Mouse (Mus musculus): Measurements from ENCODE around the gene Rin3. TPM values are rescaled to one million over a fixed set of nuclear protein-coding genes. Genes with fewer than 3 reads are reported as not detected.

Rin3 gene
- total and polyA plus RNA-seq, 3 experiments = 17.5 to 38.9 TPM; not detected in 1

GRCm38 (mm10) chr12:102305069-102305836, 22.4 kb downstream of the Rin3 start:
- Histone ChIP-seq H3K4me1 (ENCODE audit: control insufficient read depth in 1 of 2, insufficient read depth in 2 of 2, low read length in 2 of 2) (peaks cover 0 to 19% of the 10 kb centered on the region in 2 experiments; a peak in 3 of 4 replicates), H3K9ac (ENCODE audit: control insufficient read depth, low read depth, low read length, poor library complexity, severe bottlenecking) (no peak overlapping the region), H3K27ac (ENCODE audit: control insufficient read depth, low read depth, low read length) (no peak overlapping the region), H3K9me3 (replicated peaks; ENCODE audit: insufficient read depth, low read length) (no peaks in the 10 kb centered on the region), H3K4me3 (ENCODE audit: control insufficient read depth in 1 of 2, insufficient read depth in 1 of 2, low read depth in 2 of 2, low read length in 2 of 2) (no peak overlapping the region), H3K36me3 (ENCODE audit: control insufficient read depth in 1 of 2, insufficient read depth in 2 of 2, low read length in 2 of 2) (peaks cover 0 to 9% of the 10 kb centered on the region in 2 experiments; a peak in 2 of 4 replicates), H3K27me3 (ENCODE audit: control insufficient read depth in 1 of 2, insufficient read depth in 2 of 2, low read length in 2 of 2) (no peaks in the 10 kb centered on the region), H3K79me2 (ENCODE audit: control insufficient read depth, insufficient read depth, low read length, poor library complexity) (no peaks in the 10 kb centered on the region)
- DNase-seq (ENCODE audit: low read depth, low spot score) = no peak
- TF ChIP-seq NELFE (IDR thresholded peaks at IDR 0.05; ENCODE audit: low read depth, low read length) (no peak), GATA1 (IDR thresholded peaks at IDR 0.05; ENCODE audit: low read depth, low read length) (no peak), MAFK (IDR thresholded peaks at IDR 0.05; ENCODE audit: borderline replicate concordance, low read depth, low read length) (no peak)

- H3K79me2 ChIP-seq (ENCODE audit: control insufficient read depth, insufficient read depth, low read length, poor library complexity) = no peaks in the 10 kb centered on the region
- no peaks in the 10 kb centered on the region for H3K9me3 ChIP-seq (replicated peaks; ENCODE audit: insufficient read depth, low read length)
- H3K27me3 ChIP-seq (ENCODE audit: control insufficient read depth in 1 of 2, insufficient read depth in 2 of 2, low read length in 2 of 2) = no peaks in the 10 kb centered on the region
- TF ChIP-seq SIN3A (IDR thresholded peaks at IDR 0.05; ENCODE audit: low read length) (no peak), BHLHE40 (IDR thresholded peaks at IDR 0.05; ENCODE audit: borderline replicate concordance, low read depth, low read length) (no peak), GATA1 (IDR thresholded peaks at IDR 0.05; ENCODE audit: low read depth, low read length) (no peak), TBP (IDR thresholded peaks at IDR 0.05; ENCODE audit: low read depth, low read length) (no peak), MYB (IDR thresholded peaks at IDR 0.05; ENCODE audit: low read depth, low read length) (no peak), CHD2 (IDR thresholded peaks at IDR 0.05; ENCODE audit: low read length) (no peak), HCFC1 (IDR thresholded peaks at IDR 0.05; ENCODE audit: low read depth, low read length) (no peak), SMC3 (IDR thresholded peaks at IDR 0.05; ENCODE audit: low read depth, low read length) (no peak), EP300 (IDR thresholded peaks at IDR 0.05; ENCODE audit: low read depth in 1 of 2, low read length in 2 of 2) (no peak), NELFE (IDR thresholded peaks at IDR 0.05; ENCODE audit: low read depth, low read length) (no peak), E2F4 (IDR thresholded peaks at IDR 0.05; ENCODE audit: borderline replicate concordance, low read depth, low read length) (no peak), MYC (IDR thresholded peaks at IDR 0.05; ENCODE audit: low read depth, low read length) (no peak), ZNF384 (IDR thresholded peaks at IDR 0.05; ENCODE audit: low read depth, low read length) (no peak), MXI1 (IDR thresholded peaks at IDR 0.05; ENCODE audit: low read depth, low read length) (no peak), ELF1 (IDR thresholded peaks at IDR 0.05; ENCODE audit: low read depth, low read length) (no peak)
- peaks cover 0 to 9% of the 10 kb centered on the region in 2 experiments; a peak in 2 of 4 replicates for H3K36me3 ChIP-seq (ENCODE audit: control insufficient read depth in 1 of 2, insufficient read depth in 2 of 2, low read length in 2 of 2)
- H3K27ac ChIP-seq (ENCODE audit: control insufficient read depth, low read depth, low read length) = no peak overlapping the region
- no peak overlapping the region for H3K4me3 ChIP-seq (ENCODE audit: control insufficient read depth in 1 of 2, insufficient read depth in 1 of 2, low read depth in 2 of 2, low read length in 2 of 2)
- peaks cover 0 to 19% of the 10 kb centered on the region in 2 experiments; a peak in 3 of 4 replicates for H3K4me1 ChIP-seq (ENCODE audit: control insufficient read depth in 1 of 2, insufficient read depth in 2 of 2, low read length in 2 of 2)
- H3K9ac ChIP-seq (ENCODE audit: control insufficient read depth, low read depth, low read length, poor library complexity, severe bottlenecking) = no peak overlapping the region
- DNase-seq (ENCODE audit: low read depth, low spot score) = peak; percentile 37
These were observed 25.2 kb downstream of the Rin3 start for GRCm38 (mm10) chr12:102308001-102308456.

Measured in MEL (cell line).